Mouse (Mus musculus): ENCODE measurements around the gene Ppef1. TPM values are rescaled to one million over a fixed set of nuclear protein-coding genes. Genes with fewer than 3 reads are reported as not detected.

Ppef1 gene
- polyA plus RNA-seq, 1 experiment from 2014 or later: 0.08 TPM

DNA sequence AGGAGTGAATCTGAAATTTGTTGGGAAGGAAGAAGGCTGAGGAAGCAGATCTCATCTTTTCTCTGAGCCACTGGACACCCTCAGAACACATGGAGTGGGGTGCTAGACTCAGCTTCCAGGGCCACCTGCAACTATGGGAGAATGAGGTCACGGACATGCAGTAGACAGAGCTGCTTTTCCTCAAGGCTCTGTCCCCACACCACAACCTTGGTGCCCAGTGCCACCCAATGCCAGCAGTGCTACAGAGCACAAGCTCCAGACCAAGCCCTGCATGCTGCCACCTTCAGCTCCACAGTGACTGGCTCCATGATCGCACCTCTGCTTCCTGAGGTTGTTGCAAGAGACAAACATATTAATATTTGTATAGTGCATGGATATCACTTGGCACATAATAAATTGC is 132.2 kb downstream of the Ppef1 start:
- no peak overlapping the region for H3K4me3 ChIP-seq (ENCODE audit: low read depth, low read length)
- no peak overlapping the region for H3K27ac ChIP-seq (ENCODE audit: low read length)
- H3K36me3 ChIP-seq (ENCODE audit: insufficient read depth, low read length): no peaks in the 10 kb centered on the region
- no peak for DNase-seq (ENCODE audit: low spot score)
- H3K9me3 ChIP-seq (ENCODE audit: low read length): no peaks in the 10 kb centered on the region
- no peak overlapping the region for H3K9ac ChIP-seq (replicated peaks; ENCODE audit: low read depth)
- no peak overlapping the region for H3K4me2 ChIP-seq (replicated peaks; ENCODE audit: low read depth, low read length)
- no peaks in the 10 kb centered on the region for H3K4me1 ChIP-seq (ENCODE audit: insufficient read depth, low read depth, low read length)
- WGBS: 83% methylated on average over 2 of the region's 2 CpGs
- TF ChIP-seq CTCF (IDR thresholded peaks at IDR 0.05): no peak
- TF ChIP-seq EP300 (IDR thresholded peaks at IDR 0.05): no peak
- ATAC-seq: no peak
- no peaks in the 10 kb centered on the region for H3K27me3 ChIP-seq (replicated peaks; ENCODE audit: insufficient read depth, low read length)

GRCm38 (mm10) chrX:160602770-160603169 is 132.8 kb downstream of the Ppef1 start:
- DNase-seq (ENCODE audit: low spot score): peak; percentile 45
- Histone ChIP-seq H3K27ac (ENCODE audit: low read length) (0 out of 2 replicates have a peak overlapping the region, but pooled peaks have one; percentile 26), H3K9me3 (ENCODE audit: low read length) (no peaks in the 10 kb centered on the region), H3K4me2 (replicated peaks; ENCODE audit: low read depth, low read length) (no peak overlapping the region), H3K27me3 (replicated peaks; ENCODE audit: insufficient read depth, low read length) (no peaks in the 10 kb centered on the region), H3K4me3 (ENCODE audit: low read depth, low read length) (no peak overlapping the region), H3K4me1 (ENCODE audit: insufficient read depth, low read depth, low read length) (no peaks in the 10 kb centered on the region), H3K36me3 (ENCODE audit: insufficient read depth, low read length) (no peaks in the 10 kb centered on the region), H3K9ac (replicated peaks; ENCODE audit: low read depth) (no peak overlapping the region)
- no peak for ATAC-seq
- 45% methylated on average over 1 of the region's 1 CpGs for WGBS
- TF ChIP-seq EP300 (IDR thresholded peaks at IDR 0.05) (no peak), CTCF (IDR thresholded peaks at IDR 0.05) (no peak)

- Histone ChIP-seq H3K27me3 (replicated peaks; ENCODE audit: insufficient read depth, low read length) (no peaks in the 10 kb centered on the region), H3K4me2 (replicated peaks; ENCODE audit: low read depth, low read length) (no peak overlapping the region), H3K36me3 (ENCODE audit: insufficient read depth, low read length) (no peaks in the 10 kb centered on the region), H3K9ac (replicated peaks; ENCODE audit: low read depth) (no peak overlapping the region), H3K4me1 (ENCODE audit: insufficient read depth, low read depth, low read length) (no peaks in the 10 kb centered on the region), H3K27ac (ENCODE audit: low read length) (peak overlapping the region; percentile 43; the same call in 1 of the 2 replicates), H3K9me3 (ENCODE audit: low read length) (no peaks in the 10 kb centered on the region), H3K4me3 (ENCODE audit: low read depth, low read length) (no peak overlapping the region)
- 0 out of 2 replicates have a peak, but pooled peaks have one; percentile 27 for TF ChIP-seq EP300 (IDR thresholded peaks at IDR 0.05)
- no peak for TF ChIP-seq CTCF (IDR thresholded peaks at IDR 0.05)
- ATAC-seq: peak; percentile 8; the same call in 1 of the 2 replicates
- DNase-seq (ENCODE audit: low spot score): peak; percentile 48
- WGBS: 11% methylated on average over 3 of the region's 3 CpGs
These were observed 134.5 kb downstream of the Ppef1 start for GRCm38 (mm10) chrX:160601053-160601452.

DNA sequence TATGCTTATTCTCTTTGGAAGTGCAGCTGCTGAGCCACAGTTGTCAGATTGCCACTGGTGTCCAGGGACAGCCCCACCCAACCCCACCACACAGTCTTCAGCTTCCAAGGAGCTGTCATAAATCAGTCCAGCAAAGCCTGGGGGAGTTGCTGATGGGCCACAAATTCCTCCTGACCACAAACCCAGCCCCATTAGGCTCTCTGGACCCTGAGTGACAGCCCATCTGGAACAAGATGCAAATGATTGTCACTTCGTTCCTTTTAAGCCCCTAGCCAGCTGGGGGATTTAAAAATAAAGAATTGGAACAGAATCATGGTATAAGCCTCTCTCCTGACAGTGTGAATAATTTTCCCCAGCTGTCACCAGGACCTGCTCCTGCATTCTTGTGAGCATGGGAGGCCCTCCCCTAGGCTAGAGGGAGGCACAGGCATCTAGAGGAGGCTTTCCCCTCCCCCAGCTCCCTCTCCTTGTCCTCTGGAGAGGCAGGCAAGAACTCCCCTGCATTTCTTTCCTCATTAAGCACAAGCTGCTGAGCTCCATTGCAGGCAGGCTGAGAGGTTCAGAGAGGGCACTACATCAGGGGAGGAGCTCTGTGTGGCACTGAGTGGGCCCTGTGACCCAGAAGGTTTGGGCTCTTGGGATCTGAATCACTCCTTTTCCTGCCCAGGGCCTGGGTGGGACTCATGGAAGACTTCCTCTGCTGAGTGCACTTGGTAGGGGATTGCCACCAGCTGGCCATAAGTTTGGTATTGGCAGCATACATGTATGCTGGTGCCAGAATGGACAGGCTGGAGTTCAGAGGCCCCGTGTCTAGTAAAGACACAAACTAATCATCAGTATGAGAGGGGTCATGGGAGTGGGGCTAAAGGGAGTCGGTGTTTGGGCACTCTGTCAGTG is 136.8 kb downstream of the Ppef1 start:
- Histone ChIP-seq H3K9ac (replicated peaks; ENCODE audit: low read depth) (no peak overlapping the region), H3K4me2 (replicated peaks; ENCODE audit: low read depth, low read length) (no peak overlapping the region), H3K27me3 (replicated peaks; ENCODE audit: insufficient read depth, low read length) (no peaks in the 10 kb centered on the region), H3K9me3 (ENCODE audit: low read length) (no peaks in the 10 kb centered on the region), H3K27ac (ENCODE audit: low read length) (peak overlapping the region; percentile 43), H3K4me3 (ENCODE audit: low read depth, low read length) (no peak overlapping the region), H3K36me3 (ENCODE audit: insufficient read depth, low read length) (no peaks in the 10 kb centered on the region), H3K4me1 (ENCODE audit: insufficient read depth, low read depth, low read length) (no peaks in the 10 kb centered on the region)
- no peak for TF ChIP-seq CTCF (IDR thresholded peaks at IDR 0.05)
- TF ChIP-seq EP300 (IDR thresholded peaks at IDR 0.05): peak; percentile 86
- WGBS: 15% methylated on average over 3 of the region's 3 CpGs
- DNase-seq (ENCODE audit: low spot score) (peak; percentile 86), ATAC-seq (peak; percentile 85)

DNA sequence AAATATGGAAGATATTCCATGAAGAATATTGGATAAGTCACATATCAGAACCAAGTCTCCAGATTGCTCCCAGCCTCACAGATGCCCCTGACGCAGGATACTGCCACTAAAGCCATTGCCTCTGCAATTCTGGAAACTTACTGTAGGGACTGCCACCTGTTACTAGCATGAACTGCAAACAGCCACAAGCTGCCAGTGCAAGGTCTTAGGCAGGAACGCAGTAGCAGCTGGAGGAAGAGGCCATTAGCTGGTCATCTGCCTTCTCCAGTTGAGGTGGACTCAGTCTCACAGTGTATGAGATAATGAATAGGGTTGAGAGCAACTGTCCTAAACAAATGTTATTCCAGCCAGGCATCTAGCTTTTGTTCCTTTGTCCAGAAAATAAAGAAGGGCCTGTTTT is 137.5 kb downstream of the Ppef1 start:
- no peak for DNase-seq (ENCODE audit: low spot score)
- 59% methylated on average over 2 of the region's 2 CpGs for WGBS
- TF ChIP-seq EP300 (IDR thresholded peaks at IDR 0.05): no peak
- TF ChIP-seq CTCF (IDR thresholded peaks at IDR 0.05): no peak
- no peak overlapping the region for H3K4me3 ChIP-seq (ENCODE audit: low read depth, low read length)
- H3K36me3 ChIP-seq (ENCODE audit: insufficient read depth, low read length): no peaks in the 10 kb centered on the region
- H3K27ac ChIP-seq (ENCODE audit: low read length): peak overlapping the region; percentile 43; the same call in 1 of the 2 replicates
- H3K9ac ChIP-seq (replicated peaks; ENCODE audit: low read depth): no peak overlapping the region
- H3K9me3 ChIP-seq (ENCODE audit: low read length): no peaks in the 10 kb centered on the region
- H3K27me3 ChIP-seq (replicated peaks; ENCODE audit: insufficient read depth, low read length): no peaks in the 10 kb centered on the region
- H3K4me2 ChIP-seq (replicated peaks; ENCODE audit: low read depth, low read length): no peak overlapping the region
- H3K4me1 ChIP-seq (ENCODE audit: insufficient read depth, low read depth, low read length): no peaks in the 10 kb centered on the region
- ATAC-seq: no peak

DNA sequence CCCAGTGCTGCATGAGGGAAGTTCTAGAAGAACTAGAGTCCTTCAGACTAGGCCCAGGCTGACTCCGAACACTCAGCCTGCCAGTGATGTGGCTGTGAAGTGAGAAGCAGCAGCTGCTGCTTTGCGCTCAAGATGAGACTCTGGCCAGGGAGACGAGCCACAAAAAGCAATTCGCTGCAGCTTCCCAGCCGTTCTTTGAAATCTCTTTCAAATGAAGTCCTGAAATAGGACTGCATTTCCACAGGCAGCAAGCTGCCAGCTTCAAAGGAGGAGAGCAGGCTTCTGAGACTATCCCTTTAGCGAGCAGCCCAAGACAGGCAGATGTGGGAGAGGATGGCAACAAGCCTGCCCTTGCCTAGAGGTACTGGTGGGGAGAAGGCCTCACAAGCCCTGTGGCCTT is 142.6 kb downstream of the Ppef1 start:
- no peaks in the 10 kb centered on the region for H3K4me1 ChIP-seq (ENCODE audit: insufficient read depth, low read depth, low read length)
- no peak for DNase-seq (ENCODE audit: low spot score)
- H3K27me3 ChIP-seq (replicated peaks; ENCODE audit: insufficient read depth, low read length): no peaks in the 10 kb centered on the region
- H3K27ac ChIP-seq (ENCODE audit: low read length): no peak overlapping the region
- WGBS: 68% methylated on average over 6 of the region's 6 CpGs
- H3K4me3 ChIP-seq (ENCODE audit: low read depth, low read length): no peak overlapping the region
- peak; percentile 14; the same call in 1 of the 2 replicates for ATAC-seq
- no peaks in the 10 kb centered on the region for H3K9me3 ChIP-seq (ENCODE audit: low read length)
- TF ChIP-seq EP300 (IDR thresholded peaks at IDR 0.05) (no peak), CTCF (IDR thresholded peaks at IDR 0.05) (no peak)
- H3K4me2 ChIP-seq (replicated peaks; ENCODE audit: low read depth, low read length): no peak overlapping the region
- H3K36me3 ChIP-seq (ENCODE audit: insufficient read depth, low read length): no peaks in the 10 kb centered on the region
- no peak overlapping the region for H3K9ac ChIP-seq (replicated peaks; ENCODE audit: low read depth)

Data from lung, postnatal 0 days (tissue).